Mouse (Mus musculus) stomach, postnatal 0 days (tissue): ENCODE results near the gene Slc23a4. TPM values are rescaled to one million over a fixed set of nuclear protein-coding genes. Genes with fewer than 3 reads are reported as not detected.

Source experiments
- ATAC-seq: fragments of 200-750 bp; cut with Nextera tagmentation; 2 replicates; pipeline ENCODE4 v1.8.0; 2017; ENCODE audit not compliant: low FRiP score, low TSS enrichment
- DNase-seq: peaks from one replicate; pipeline ENCODE4 v3.0.0-alpha.2; 2016; ENCODE audit warnings: low spot score
- H3K27ac ChIP-seq: fragments of 300-500 bp; sonication (generic); replicated peaks from 2 replicates; pipeline ENCODE4 v1.5.1; 2014; ENCODE audit warnings: mild to moderate bottlenecking, control low read depth
- H3K27me3 ChIP-seq: fragments of 300-500 bp; sonication (generic); 2 replicates; pipeline ENCODE4 v1.6.1; 2014; ENCODE audit warnings: low read length; ENCODE audit not compliant: control insufficient read depth, insufficient read depth
- H3K36me3 ChIP-seq: fragments of 300-500 bp; sonication (generic); 2 replicates; pipeline ENCODE4 v1.6.1; 2014; ENCODE audit warnings: low read length, mixed read lengths; ENCODE audit not compliant: control insufficient read depth, insufficient read depth
- H3K4me1 ChIP-seq: fragments of 300-500 bp; sonication (generic); replicated peaks from 2 replicates; pipeline ENCODE4 v1.6.1; 2014; ENCODE audit warnings: antibody characterized with exemption; ENCODE audit not compliant: control insufficient read depth, insufficient read depth
- H3K4me2 ChIP-seq: fragments of 300-500 bp; sonication (generic); replicated peaks from 2 replicates; pipeline ENCODE4 v1.6.1; 2014; ENCODE audit warnings: low read depth, mild to moderate bottlenecking, control low read depth, moderate library complexity
- H3K4me3 ChIP-seq: fragments of 300-500 bp; sonication (generic); 2 replicates; pipeline ENCODE4 v1.5.1; 2014; ENCODE audit warnings: low read depth, low read length, control low read depth
- H3K9ac ChIP-seq: fragments of 300-500 bp; sonication (generic); 2 replicates; pipeline ENCODE4 v1.6.1; 2014; ENCODE audit warnings: mild to moderate bottlenecking, low read length, control low read depth, mixed read lengths
- H3K9me3 ChIP-seq: fragments of 300-500 bp; sonication (generic); 2 replicates; pipeline ENCODE4 v1.6.1; 2016; ENCODE audit warnings: low read length; ENCODE audit not compliant: control insufficient read depth
- CTCF ChIP-seq: IDR thresholded peaks from 2 replicates; pipeline ENCODE4 v1.5.1; 2016; ENCODE audit warnings: antibody characterized with exemption, low read depth, mild to moderate bottlenecking, moderate library complexity
- EP300 ChIP-seq: optimal IDR thresholded peaks from 2 replicates; pipeline ENCODE3; 2016; ENCODE audit warnings: antibody characterized with exemption
- WGBS: fragments of 180-500 bp; shearing (Covaris S2); extraction: QIAGEN DNeasy Blood & Tissue Kit; methylation state at CpG from one replicate; pipeline ENCODE4 v1.1.7; 2014; 5-methylcytosine and 5-hydroxymethylcytosine counted together
- polyA plus RNA-seq: library from polyadenylated mRNA; unstranded; fragments of >200 nt; fragmentation: Nextera tagmentation; extraction: Ambion mirVana; gene quantifications from 2 replicates; pipeline ENCODE4 v1.2.1, GENCODE M21; 2015

Slc23a4 gene
- polyA plus RNA-seq, 1 experiment from 2014 or later = 1.6 TPM

GRCm38 (mm10) chr6:34896168-34896780 lies 91.9 kb downstream of the Slc23a4 start:
- Histone ChIP-seq H3K4me1 (no peaks in the 10 kb centered on the region), H3K27me3 (no peaks in the 10 kb centered on the region), H3K27ac (no peak overlapping the region), H3K9me3 (no peaks in the 10 kb centered on the region), H3K36me3 (peaks cover 9% of the 10 kb centered on the region), H3K4me2 (no peak overlapping the region), H3K4me3 (no peak overlapping the region), H3K9ac (no peak overlapping the region)
- no peak for ATAC-seq
- TF ChIP-seq EP300 = no peak
- no peak for TF ChIP-seq CTCF
- DNase-seq = no peak
- 65% methylated on average over 16 of the region's 16 CpGs for WGBS

GRCm38 (mm10) chr6:34895569-34895968 lies 92.6 kb downstream of the Slc23a4 start:
- 88% methylated on average over 7 of the region's 7 CpGs for WGBS
- no peak for DNase-seq

More at GRCm38 (mm10) chr6:34895569-34895968, 92.6 kb downstream of the Slc23a4 start:
- no peaks in the 10 kb centered on the region for H3K4me1 ChIP-seq
- H3K27ac ChIP-seq = no peak overlapping the region
- H3K4me2 ChIP-seq = no peak overlapping the region
- no peaks in the 10 kb centered on the region for H3K9me3 ChIP-seq
- H3K9ac ChIP-seq = no peak overlapping the region
- no peak for ATAC-seq
- TF ChIP-seq EP300 (no peak), CTCF (no peak)
- H3K36me3 ChIP-seq = peaks cover 9% of the 10 kb centered on the region
- no peaks in the 10 kb centered on the region for H3K27me3 ChIP-seq
- no peak overlapping the region for H3K4me3 ChIP-seq

Other genes starting within 250 kb of the Slc23a4 start
- 6.0 and 6.5 TPM in 2 replicates for gene Agbl3, start 208.0 kb downstream of the Slc23a4 start, polyA plus RNA-seq
- 7.8 and 8.3 TPM in 2 replicates for gene Tmem140, start 125.3 kb downstream of the Slc23a4 start, polyA plus RNA-seq
- 5.8 and 5.9 TPM in 2 replicates for gene Cyren, start 110.3 kb downstream of the Slc23a4 start, polyA plus RNA-seq
- gene Wdr91, start 77.5 kb downstream of the Slc23a4 start, polyA plus RNA-seq = 4.5 and 5.0 TPM in 2 replicates
- gene Stra8, start 68.2 kb downstream of the Slc23a4 start, polyA plus RNA-seq = 0.10 TPM in 1 of 2 replicates, not detected in the other
- gene Cnot4, start 145.3 kb upstream of the Slc23a4 start, polyA plus RNA-seq = 11.6 and 12.2 TPM in 2 replicates
- gene Nup205, start 189.0 kb upstream of the Slc23a4 start, polyA plus RNA-seq = 7.2 and 7.4 TPM in 2 replicates